Mouse (Mus musculus): Measurements from ENCODE around the gene Sorcs1. TPM values are rescaled to one million over a fixed set of nuclear protein-coding genes. Genes with fewer than 3 reads are reported as not detected.

Sorcs1 gene
- polyA plus RNA-seq, 1 experiment = not detected

GRCm38 (mm10) chr19:50476774-50477173 lies 201.7 kb downstream of the Sorcs1 start:
- Histone ChIP-seq H3K4me3 (replicated peaks) (no peak overlapping the region), H3K4me1 (ENCODE audit: control insufficient read depth) (no peaks in the 10 kb centered on the region), H3K9me3 (ENCODE audit: control insufficient read depth, low read length) (peaks cover 16% of the 10 kb centered on the region), H3K36me3 (ENCODE audit: control insufficient read depth) (no peaks in the 10 kb centered on the region), H3K27me3 (ENCODE audit: control insufficient read depth) (no peaks in the 10 kb centered on the region)
- TF ChIP-seq GATA1 (IDR thresholded peaks at IDR 0.05; ENCODE audit: low read length) (no peak), TAL1 (IDR thresholded peaks at IDR 0.05; ENCODE audit: low read length) (no peak)

- no peaks in the 10 kb centered on the region for H3K27me3 ChIP-seq (ENCODE audit: control insufficient read depth)
- no peaks in the 10 kb centered on the region for H3K36me3 ChIP-seq (ENCODE audit: control insufficient read depth)
- peaks cover 11% of the 10 kb centered on the region; the same call in 1 of the 2 replicates for H3K9me3 ChIP-seq (ENCODE audit: control insufficient read depth, low read length)
- no peak for TF ChIP-seq TAL1 (IDR thresholded peaks at IDR 0.05; ENCODE audit: low read length)
- no peak for TF ChIP-seq GATA1 (IDR thresholded peaks at IDR 0.05; ENCODE audit: low read length)
- no peaks in the 10 kb centered on the region for H3K4me1 ChIP-seq (ENCODE audit: control insufficient read depth)
- no peak overlapping the region for H3K4me3 ChIP-seq (replicated peaks)
Measured at GRCm38 (mm10) chr19:50468592-50468991, 209.9 kb downstream of the Sorcs1 start.

- Histone ChIP-seq H3K27me3 (ENCODE audit: control insufficient read depth) (no peaks in the 10 kb centered on the region), H3K36me3 (ENCODE audit: control insufficient read depth) (no peaks in the 10 kb centered on the region), H3K4me1 (ENCODE audit: control insufficient read depth) (no peaks in the 10 kb centered on the region), H3K9me3 (ENCODE audit: control insufficient read depth, low read length) (peaks cover 7% of the 10 kb centered on the region; the same call in 1 of the 2 replicates), H3K4me3 (replicated peaks) (no peak overlapping the region)
- TF ChIP-seq GATA1 (IDR thresholded peaks at IDR 0.05; ENCODE audit: low read length) (no peak), TAL1 (IDR thresholded peaks at IDR 0.05; ENCODE audit: low read length) (no peak)
Measured at GRCm38 (mm10) chr19:50464811-50465210, 213.6 kb downstream of the Sorcs1 start.

- Histone ChIP-seq H3K4me3 (replicated peaks) (no peak overlapping the region), H3K9me3 (ENCODE audit: control insufficient read depth, low read length) (peaks cover 2% of the 10 kb centered on the region; the same call in 1 of the 2 replicates), H3K27me3 (ENCODE audit: control insufficient read depth) (no peaks in the 10 kb centered on the region), H3K36me3 (ENCODE audit: control insufficient read depth) (no peaks in the 10 kb centered on the region), H3K4me1 (ENCODE audit: control insufficient read depth) (no peaks in the 10 kb centered on the region)
- TF ChIP-seq TAL1 (IDR thresholded peaks at IDR 0.05; ENCODE audit: low read length) (no peak), GATA1 (IDR thresholded peaks at IDR 0.05; ENCODE audit: low read length) (no peak)
Measured at GRCm38 (mm10) chr19:50458581-50458980, 219.9 kb downstream of the Sorcs1 start.

GRCm38 (mm10) chr19:50457275-50457892 lies 221.1 kb downstream of the Sorcs1 start:
- Histone ChIP-seq H3K36me3 (ENCODE audit: control insufficient read depth) (no peaks in the 10 kb centered on the region), H3K4me3 (replicated peaks) (no peak overlapping the region), H3K27me3 (ENCODE audit: control insufficient read depth) (no peaks in the 10 kb centered on the region), H3K9me3 (ENCODE audit: control insufficient read depth, low read length) (0 out of 2 replicates have a peak, but pooled peaks cover 2% of the 10 kb centered on the region), H3K4me1 (ENCODE audit: control insufficient read depth) (no peaks in the 10 kb centered on the region)
- TF ChIP-seq GATA1 (IDR thresholded peaks at IDR 0.05; ENCODE audit: low read length) (no peak), TAL1 (IDR thresholded peaks at IDR 0.05; ENCODE audit: low read length) (no peak)

GRCm38 (mm10) chr19:50441099-50441498 lies 237.3 kb downstream of the Sorcs1 start:
- no peaks in the 10 kb centered on the region for H3K9me3 ChIP-seq (ENCODE audit: control insufficient read depth, low read length)
- TF ChIP-seq GATA1 (IDR thresholded peaks at IDR 0.05; ENCODE audit: low read length) (no peak), TAL1 (IDR thresholded peaks at IDR 0.05; ENCODE audit: low read length) (no peak)
- no peaks in the 10 kb centered on the region for H3K27me3 ChIP-seq (ENCODE audit: control insufficient read depth)
- no peaks in the 10 kb centered on the region for H3K36me3 ChIP-seq (ENCODE audit: control insufficient read depth)
- no peaks in the 10 kb centered on the region for H3K4me1 ChIP-seq (ENCODE audit: control insufficient read depth)
- H3K4me3 ChIP-seq (replicated peaks) = no peak overlapping the region

GRCm38 (mm10) chr19:50440246-50440910 lies 238.1 kb downstream of the Sorcs1 start:
- no peaks in the 10 kb centered on the region for H3K4me1 ChIP-seq (ENCODE audit: control insufficient read depth)
- no peaks in the 10 kb centered on the region for H3K27me3 ChIP-seq (ENCODE audit: control insufficient read depth)
- TF ChIP-seq TAL1 (IDR thresholded peaks at IDR 0.05; ENCODE audit: low read length) = no peak
- no peak for TF ChIP-seq GATA1 (IDR thresholded peaks at IDR 0.05; ENCODE audit: low read length)
- H3K36me3 ChIP-seq (ENCODE audit: control insufficient read depth) = no peaks in the 10 kb centered on the region
- no peaks in the 10 kb centered on the region for H3K9me3 ChIP-seq (ENCODE audit: control insufficient read depth, low read length)
- H3K4me3 ChIP-seq (replicated peaks) = no peak overlapping the region

GRCm38 (mm10) chr19:50439464-50439881 lies 239.0 kb downstream of the Sorcs1 start:
- no peaks in the 10 kb centered on the region; the same call in 1 of the 2 replicates for H3K9me3 ChIP-seq (ENCODE audit: control insufficient read depth, low read length)
- no peaks in the 10 kb centered on the region for H3K4me1 ChIP-seq (ENCODE audit: control insufficient read depth)
- no peak for TF ChIP-seq GATA1 (IDR thresholded peaks at IDR 0.05; ENCODE audit: low read length)
- TF ChIP-seq TAL1 (IDR thresholded peaks at IDR 0.05; ENCODE audit: low read length) = no peak
- no peaks in the 10 kb centered on the region for H3K27me3 ChIP-seq (ENCODE audit: control insufficient read depth)
- H3K36me3 ChIP-seq (ENCODE audit: control insufficient read depth) = no peaks in the 10 kb centered on the region
- H3K4me3 ChIP-seq (replicated peaks) = no peak overlapping the region

- Histone ChIP-seq H3K36me3 (ENCODE audit: control insufficient read depth) (no peaks in the 10 kb centered on the region), H3K4me1 (ENCODE audit: control insufficient read depth) (no peaks in the 10 kb centered on the region), H3K4me3 (replicated peaks) (no peak overlapping the region), H3K27me3 (ENCODE audit: control insufficient read depth) (no peaks in the 10 kb centered on the region), H3K9me3 (ENCODE audit: control insufficient read depth, low read length) (no peaks in the 10 kb centered on the region)
- TF ChIP-seq GATA1 (IDR thresholded peaks at IDR 0.05; ENCODE audit: low read length) (no peak), TAL1 (IDR thresholded peaks at IDR 0.05; ENCODE audit: low read length) (no peak)
Measured at GRCm38 (mm10) chr19:50422928-50423327, 255.5 kb downstream of the Sorcs1 start.

Measured in erythroblast, embryonic 14.5 days (primary cell).